Mouse (Mus musculus): ENCODE measurements at regions not wholly inside any gene's neighbourhood (a gene's known extent, or its start where the extent isn't known, plus 50 kb on each side); places are given as distances from the start of the nearest gene placed in this dataset.

DNA sequence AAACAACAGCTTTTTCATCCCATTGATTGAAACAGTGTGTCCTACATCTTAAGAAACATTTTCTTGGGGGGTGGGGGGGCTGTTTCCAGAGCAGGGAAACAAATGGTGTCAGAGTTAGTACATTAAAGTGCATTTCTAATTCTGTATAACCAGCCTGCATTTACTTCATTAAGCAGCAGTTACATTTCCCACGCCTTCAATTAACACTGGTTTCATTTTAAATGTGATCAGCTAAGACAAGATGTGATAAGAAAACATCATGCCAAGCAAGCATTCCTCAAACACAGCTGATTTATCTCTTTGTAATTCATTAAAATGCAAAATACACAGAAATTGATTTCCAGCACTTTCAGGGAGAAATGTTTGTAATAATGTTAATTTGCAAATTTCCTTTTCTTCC is 122.0 kb downstream of the Olfr1505 start:
- DNase-seq (ENCODE audit: low read depth, low spot score) = no peak

- DNase-seq (ENCODE audit: low read depth, low spot score) = no peak
These were observed 122.5 kb downstream of the Olfr1505 start for GRCm38 (mm10) chr19:14035785-14036184.

- no peak for DNase-seq (ENCODE audit: low read depth, low spot score)
These were observed 123.4 kb downstream of the Olfr1505 start for GRCm38 (mm10) chr19:14036750-14037149.

DNA sequence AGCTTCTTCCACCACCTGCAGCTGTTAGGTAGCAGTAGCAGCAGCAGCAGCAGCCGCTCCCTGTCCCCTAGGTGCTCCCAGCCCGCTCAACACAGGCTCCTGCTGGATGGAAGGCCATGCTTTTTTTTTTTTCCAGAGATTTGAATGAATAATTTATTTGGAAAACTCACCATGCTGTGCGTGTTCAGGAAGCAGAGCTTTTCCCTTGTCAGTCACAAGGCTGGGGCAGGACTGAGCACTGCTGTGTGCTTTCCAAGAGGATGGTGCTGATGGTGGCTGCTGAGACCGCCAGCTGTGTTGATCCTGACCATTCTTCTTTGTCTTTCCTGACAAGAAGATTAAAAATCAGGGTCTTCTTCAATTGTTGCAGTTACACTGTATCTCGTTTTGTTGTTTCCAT is 129.4 kb downstream of the Olfr1505 start:
- DNase-seq (ENCODE audit: low read depth, low spot score) = no peak

DNA sequence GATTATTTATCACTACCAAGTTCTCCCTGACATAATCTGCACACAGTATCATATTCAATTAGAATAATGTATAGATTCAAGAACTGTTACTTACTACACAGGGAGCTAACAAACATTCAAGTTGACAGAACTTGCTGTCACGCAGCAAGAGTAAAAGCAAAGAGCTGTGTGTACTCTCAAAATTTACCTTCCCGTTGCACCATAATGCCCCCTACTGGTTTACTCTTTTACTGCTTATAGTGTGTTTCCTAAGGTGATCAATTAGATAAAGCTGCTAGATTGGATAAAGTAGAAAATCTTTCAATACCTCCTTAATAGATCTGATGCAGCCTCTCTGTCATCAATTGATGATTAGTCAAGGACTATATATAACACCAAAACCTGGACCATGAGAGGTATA is 132.1 kb downstream of the Olfr1505 start:
- no peak for DNase-seq (ENCODE audit: low read depth, low spot score)

DNA sequence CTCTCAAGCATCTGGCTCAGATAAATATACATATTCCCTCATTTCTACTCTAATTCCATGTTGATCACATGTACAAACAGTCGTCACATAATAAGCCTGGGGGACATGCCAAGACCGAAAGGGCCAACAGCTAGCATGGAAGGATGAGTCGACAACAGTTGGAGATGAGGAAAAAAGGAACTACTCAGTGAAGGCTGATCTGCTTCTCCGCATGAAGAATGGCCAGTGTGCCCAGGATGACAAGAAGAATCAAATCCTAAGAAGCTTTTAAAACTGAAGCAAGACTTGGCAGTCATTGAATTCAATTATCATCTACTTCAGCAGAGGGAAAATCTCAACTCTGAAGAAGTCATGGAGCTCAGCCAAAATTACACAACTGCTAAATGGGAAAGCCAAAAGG is 138.7 kb downstream of the Olfr1505 start:
- no peak for DNase-seq (ENCODE audit: low read depth, low spot score)

GRCm38 (mm10) chr19:14080538-14080937 is 167.2 kb downstream of the Olfr1505 start:
- peak; percentile 66 for DNase-seq (ENCODE audit: low read depth, low spot score)

DNA sequence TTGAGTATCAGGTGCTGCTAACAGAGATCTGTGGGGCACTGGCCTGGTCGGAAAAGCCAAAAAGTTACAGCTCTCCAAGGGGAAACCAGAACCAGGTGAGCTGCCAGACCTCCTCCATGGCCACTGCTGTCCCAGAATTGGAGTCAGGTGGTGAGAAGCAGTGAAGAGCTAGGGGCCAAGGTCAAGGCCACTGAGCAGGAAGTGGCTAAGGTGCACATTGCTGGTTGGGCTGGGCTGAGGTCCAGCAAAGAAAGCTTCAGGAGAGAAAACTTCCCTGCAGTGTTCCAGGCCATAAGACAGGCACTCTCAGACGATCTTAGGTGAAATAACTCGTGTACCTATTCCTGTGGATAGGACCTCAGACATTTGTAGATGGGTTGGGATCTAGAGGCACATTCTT is 171.4 kb downstream of the Olfr1505 start:
- no peak for DNase-seq (ENCODE audit: low read depth, low spot score)

DNA sequence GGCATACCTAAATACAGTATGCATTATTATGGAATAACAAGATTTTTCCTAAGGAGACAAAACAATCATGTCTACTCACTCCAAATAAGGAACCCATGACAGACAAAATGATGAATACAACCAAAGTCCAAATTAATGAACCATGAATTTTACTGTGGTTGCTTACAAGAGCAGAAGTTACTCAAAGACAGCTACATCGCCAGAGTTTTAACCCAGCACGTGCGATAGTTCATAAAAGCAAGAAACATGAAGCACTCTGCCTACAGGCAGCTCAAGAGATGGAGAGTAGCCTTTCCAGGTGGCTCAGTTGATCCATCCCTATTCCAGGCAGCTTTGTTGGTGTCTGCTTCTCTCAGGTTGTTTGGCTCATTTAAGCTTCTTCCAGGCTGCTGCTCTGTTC is 176.8 kb downstream of the Olfr1505 start:
- DNase-seq (ENCODE audit: low read depth, low spot score) = no peak

DNA sequence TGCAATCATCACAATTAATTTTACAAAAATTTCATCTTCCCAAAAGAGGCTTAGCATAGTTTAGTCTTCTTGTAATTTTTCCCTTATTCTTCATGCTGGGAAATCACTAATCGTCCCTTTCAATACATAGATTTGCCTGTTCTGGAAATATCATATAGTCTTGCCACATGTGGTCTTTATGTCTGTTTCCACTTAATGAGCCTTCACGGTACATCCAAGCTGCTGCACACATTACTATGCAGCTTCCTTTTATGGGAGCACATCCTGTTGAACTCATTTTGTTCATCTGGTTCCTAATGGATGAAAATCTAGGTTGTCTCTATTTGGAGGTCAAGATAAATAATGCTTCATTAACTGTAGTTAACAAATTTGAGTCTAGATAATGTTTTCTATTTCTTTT is 180.9 kb downstream of the Olfr1505 start:
- DNase-seq (ENCODE audit: low read depth, low spot score) = no peak

DNA sequence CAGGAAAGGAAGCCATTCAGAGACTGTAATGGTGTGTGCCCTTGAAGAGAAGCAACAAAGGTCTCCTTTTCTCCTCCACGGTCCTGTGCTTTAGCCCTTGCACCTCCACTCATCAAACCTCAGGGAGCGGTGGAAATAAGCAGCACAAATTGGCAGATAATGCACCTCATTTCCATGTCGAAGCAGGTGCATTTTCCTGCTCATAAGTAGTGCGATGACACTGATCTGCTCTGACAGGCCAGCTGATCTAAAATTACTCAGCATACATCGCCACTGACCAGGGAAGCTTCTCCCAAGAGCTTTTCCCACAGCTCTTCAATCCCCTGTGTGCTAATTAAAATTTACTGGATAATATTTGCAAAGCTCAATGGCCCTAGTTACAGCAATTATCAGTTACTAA is 182.9 kb downstream of the Olfr1505 start:
- DNase-seq (ENCODE audit: low read depth, low spot score) = no peak

DNA sequence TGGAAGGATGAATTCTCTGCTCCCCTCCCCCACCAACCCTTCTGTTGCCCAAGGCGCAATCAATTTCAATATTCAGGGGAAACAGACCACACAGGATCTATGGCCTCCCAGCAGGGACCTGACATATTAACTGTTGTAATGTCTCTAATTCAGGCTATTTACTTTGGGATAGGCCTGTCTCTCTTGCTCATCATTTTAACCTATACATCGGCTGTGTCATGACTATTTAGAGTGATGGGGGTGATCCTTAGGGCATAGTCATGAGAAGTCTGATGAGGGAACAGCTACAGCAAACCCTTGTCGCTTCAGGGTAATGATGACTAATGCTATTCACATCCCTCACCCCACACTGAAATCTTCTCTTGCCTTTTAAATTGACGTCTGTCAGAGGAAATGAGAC is 195.8 kb downstream of the Olfr1505 start:
- no peak for DNase-seq (ENCODE audit: low read depth, low spot score)

DNA sequence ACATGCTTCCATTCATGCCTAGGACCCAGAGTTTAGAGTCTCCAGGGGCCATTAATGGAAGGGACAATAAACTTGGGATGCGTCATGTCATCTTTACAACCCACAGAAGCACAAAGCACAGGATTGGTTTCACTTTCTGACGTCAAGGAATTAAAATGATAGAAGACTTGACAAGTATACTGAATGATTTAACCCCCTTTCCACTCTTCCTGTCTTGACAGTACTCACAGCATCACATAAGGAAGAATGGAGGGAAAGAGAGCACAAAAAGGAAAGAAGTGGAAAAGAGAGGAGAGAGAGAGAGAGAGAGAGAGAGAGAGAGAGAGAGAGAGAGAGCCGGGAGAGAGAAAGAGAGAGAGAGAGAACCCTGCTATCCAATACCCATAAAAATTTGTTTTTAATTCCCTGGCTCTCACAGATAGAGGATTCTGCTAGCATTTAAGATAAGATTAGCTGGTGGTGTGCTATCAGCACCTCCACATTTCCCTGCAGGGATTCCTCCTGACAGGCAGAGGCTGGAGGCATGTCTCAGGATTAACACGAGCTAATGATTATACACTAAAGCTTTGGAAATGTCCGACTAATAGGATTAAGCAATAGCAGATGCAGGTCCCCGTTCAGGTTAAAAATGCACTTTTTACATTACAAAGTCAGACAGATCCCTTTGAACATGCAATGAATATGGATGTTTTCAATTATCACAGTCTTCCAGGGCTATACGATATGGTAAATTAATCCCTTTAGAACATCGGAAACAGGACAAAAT is 210.2 kb downstream of the Olfr1505 start:
- DNase-seq (ENCODE audit: low read depth, low spot score) = no peak

DNA sequence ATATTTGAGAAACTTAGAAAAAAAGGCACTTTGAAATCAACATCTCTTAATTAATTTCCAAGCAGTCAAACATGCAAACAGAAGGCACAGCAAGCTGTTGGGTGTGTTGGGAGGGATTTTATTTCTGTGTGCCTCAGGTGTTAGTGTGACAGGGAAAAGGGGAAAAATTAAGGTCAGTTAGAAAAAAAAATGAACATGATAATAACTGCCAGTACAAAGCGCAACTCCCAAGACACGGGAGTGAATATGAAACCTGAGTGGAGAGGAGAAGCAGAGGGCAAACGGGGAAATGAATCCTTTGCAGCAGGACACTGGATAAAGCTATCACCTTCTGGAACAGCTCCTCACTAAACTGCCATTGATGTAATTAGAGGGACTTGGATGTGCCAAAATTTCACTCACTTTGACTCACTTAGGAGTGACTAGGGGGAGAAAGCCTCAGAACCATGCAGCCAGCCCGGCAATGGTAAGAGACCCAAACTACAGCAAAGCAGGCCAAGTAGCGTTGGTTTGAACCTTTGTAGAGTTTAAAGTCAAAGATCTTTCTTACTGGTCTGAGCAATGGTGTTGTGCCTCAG is 211.0 kb downstream of the Olfr1505 start:
- DNase-seq (ENCODE audit: low read depth, low spot score) = no peak

DNA sequence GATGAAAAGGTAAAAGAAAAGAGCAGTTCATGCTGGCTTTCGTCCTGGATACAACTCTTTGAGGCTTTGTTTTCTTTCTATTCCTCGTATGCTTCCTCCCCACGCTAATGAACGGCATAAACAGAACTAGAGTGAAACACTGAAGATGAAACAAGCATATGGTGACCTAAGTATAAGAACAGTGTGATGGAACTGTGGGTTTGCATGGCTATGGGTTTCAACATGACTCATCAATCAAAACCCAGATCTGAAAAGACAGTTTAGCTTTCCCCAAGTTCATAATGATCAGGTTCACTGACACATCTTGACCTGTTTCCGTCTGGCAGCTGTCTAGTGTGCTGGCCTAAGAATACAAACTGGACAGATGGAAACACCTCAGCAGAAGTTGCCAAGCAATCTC is 211.7 kb downstream of the Olfr1505 start:
- no peak for DNase-seq (ENCODE audit: low read depth, low spot score)

- DNase-seq (ENCODE audit: low read depth, low spot score) = peak; percentile 8
These were observed 215.3 kb downstream of the Olfr1505 start for GRCm38 (mm10) chr19:14128397-14129209.

- no peak for DNase-seq (ENCODE audit: low read depth, low spot score)
These were observed 247.9 kb downstream of the Olfr1505 start for GRCm38 (mm10) chr19:14161217-14161616.

DNA sequence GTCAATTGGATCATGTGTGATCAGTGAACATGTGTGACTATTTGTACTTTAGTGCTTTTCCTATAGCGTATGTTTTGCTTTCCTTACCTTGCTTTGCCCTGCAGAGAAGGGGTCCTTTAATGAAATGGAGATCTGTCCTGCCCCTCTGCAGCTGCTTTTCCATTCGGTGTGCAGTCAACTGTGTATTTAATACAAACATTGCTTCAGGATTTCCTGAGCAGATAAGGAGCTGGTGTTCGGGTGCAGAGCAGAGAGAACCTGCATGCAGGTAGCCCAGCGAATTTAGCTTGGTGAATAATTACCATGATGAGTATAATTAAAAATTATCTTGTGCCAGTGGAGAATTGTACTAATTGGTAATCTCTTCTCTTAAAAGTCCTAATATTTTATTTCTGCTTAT is 249.4 kb downstream of the Olfr1505 start:
- no peak for DNase-seq (ENCODE audit: low read depth, low spot score)

DNA sequence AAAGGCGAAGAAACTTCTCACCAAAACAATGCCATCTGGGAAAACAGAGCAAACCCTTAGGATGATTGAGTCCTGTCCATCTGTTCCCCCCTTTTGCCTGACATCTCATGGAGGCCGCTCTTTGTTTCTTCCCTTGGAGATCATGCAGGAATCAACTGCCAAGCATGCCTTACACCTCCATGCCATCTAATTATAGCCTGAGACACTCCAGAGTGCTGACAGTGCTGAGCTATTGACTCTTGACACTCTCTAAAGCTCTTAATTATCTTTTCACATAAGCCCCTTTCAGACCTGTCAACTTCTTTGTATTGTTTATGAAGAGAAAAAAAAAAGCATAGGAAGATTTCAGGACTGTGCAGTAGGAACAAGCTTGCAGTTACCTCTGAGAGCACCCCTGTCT is 252.4 kb downstream of the Olfr1505 start:
- no peak for DNase-seq (ENCODE audit: low read depth, low spot score)

GRCm38 (mm10) chr19:14180244-14180643 is 266.9 kb downstream of the Olfr1505 start:
- no peak for DNase-seq (ENCODE audit: low read depth, low spot score)

GRCm38 (mm10) chr19:14180956-14181355 is 267.6 kb downstream of the Olfr1505 start:
- no peak for DNase-seq (ENCODE audit: low read depth, low spot score)

DNA sequence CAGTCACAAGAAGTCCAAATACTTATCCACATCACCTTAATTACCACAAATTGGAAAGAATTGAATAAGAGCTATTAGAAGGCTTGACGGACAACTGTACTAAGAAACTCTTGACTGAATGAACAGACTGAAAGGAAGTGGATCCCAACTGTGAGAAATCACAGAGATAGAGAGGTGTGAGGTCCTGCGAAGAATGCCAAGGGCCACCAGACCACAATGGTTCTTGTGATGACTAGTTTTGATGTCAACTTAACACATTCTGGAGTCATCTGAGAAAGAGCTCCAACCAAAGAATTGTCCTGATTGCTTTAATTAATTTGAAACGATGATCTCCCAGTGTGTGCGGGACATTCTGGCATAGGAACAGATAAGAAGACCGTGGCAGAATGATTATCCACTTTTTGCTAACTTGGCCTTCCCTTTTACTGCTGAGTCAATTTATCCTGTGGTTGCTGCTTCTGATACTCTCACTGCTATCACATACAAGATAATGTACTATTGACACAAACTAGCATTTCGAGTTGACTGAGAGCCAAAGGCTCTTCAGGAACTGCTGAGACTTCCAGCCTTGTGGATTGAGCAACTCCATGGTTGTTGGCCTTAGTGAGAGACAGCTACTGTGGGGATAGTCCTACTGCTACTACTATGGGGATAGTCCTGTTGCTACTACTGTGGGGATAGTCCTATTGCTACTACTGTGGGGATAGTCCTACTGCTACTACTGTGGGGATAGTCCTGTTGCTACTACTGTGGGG is 268.5 kb downstream of the Olfr1505 start:
- no peak for DNase-seq (ENCODE audit: low read depth, low spot score)

Measured in 3T3-L1 (cell line).